Mouse (Mus musculus) hematopoietic stem cell, adult 5-6 weeks (primary cell): ENCODE measurements at regions not wholly inside any gene's neighbourhood (a gene's known extent, or its start where the extent isn't known, plus 50 kb on each side); places are given as distances from the start of the nearest gene placed in this dataset.
A peak's percentile ranks its signal among the peaks of the same experiment; 100 is the strongest.

Source experiments
- ATAC-seq, 2 experiments: fragments of 125-278 bp in 1 of 2; replicated peaks in 1 of 2; 2 replicates each; pipeline ENCODE4 v1.8.0; 2016 to 2017; ENCODE audit warnings: inconsistent platforms in 2 of 2, mild to moderate bottlenecking in 2 of 2, moderate number of reproducible peaks in 2 of 2, low read depth in 1 of 2, moderate TSS enrichment in 1 of 2; ENCODE audit not compliant: low FRiP score in 2 of 2, poor library complexity in 2 of 2, severe bottlenecking in 2 of 2, insufficient read depth in 1 of 2, low TSS enrichment in 1 of 2

GRCm38 (mm10) chr6:31227406-31227805 lies 171.1 kb upstream of the Mkln1 start:
- no peak for ATAC-seq

GRCm38 (mm10) chr6:31228061-31228460 lies 170.5 kb upstream of the Mkln1 start:
- no peak for ATAC-seq

GRCm38 (mm10) chr6:31231821-31232220 lies 166.7 kb upstream of the Mkln1 start:
- ATAC-seq: no peak

GRCm38 (mm10) chr6:31233252-31233993 lies 165.1 kb upstream of the Mkln1 start:
- peak; percentile 96 to 97 for ATAC-seq

- ATAC-seq: peak; percentile 75 to 97
Observed at GRCm38 (mm10) chr6:31240051-31240450, 158.5 kb upstream of the Mkln1 start.

GRCm38 (mm10) chr6:31250526-31250925 lies 148.0 kb upstream of the Mkln1 start:
- ATAC-seq: no peak

- peak in 1 of 2 experiments; percentile 58; a peak in 3 of 4 replicates for ATAC-seq
Observed at GRCm38 (mm10) chr6:31253251-31253935, 145.1 kb upstream of the Mkln1 start.

- ATAC-seq: no peak
Observed at GRCm38 (mm10) chr6:31260645-31261345, 137.7 kb upstream of the Mkln1 start.

GRCm38 (mm10) chr6:31261797-31262540 lies 136.6 kb upstream of the Mkln1 start:
- ATAC-seq: no peak

- ATAC-seq: no peak
Observed at GRCm38 (mm10) chr6:31262651-31263050, 135.9 kb upstream of the Mkln1 start.

- no peak for ATAC-seq
Observed at GRCm38 (mm10) chr6:31263821-31264220, 134.7 kb upstream of the Mkln1 start.

- no peak for ATAC-seq
Observed at GRCm38 (mm10) chr6:31266441-31267040, 132.0 kb upstream of the Mkln1 start.

- no peak for ATAC-seq
Observed at GRCm38 (mm10) chr6:31268057-31268456, 130.5 kb upstream of the Mkln1 start.

- ATAC-seq: no peak
Observed at GRCm38 (mm10) chr6:31273816-31274215, 124.7 kb upstream of the Mkln1 start.

GRCm38 (mm10) chr6:31274236-31274635 lies 124.3 kb upstream of the Mkln1 start:
- no peak for ATAC-seq

- no peak for ATAC-seq
Observed at GRCm38 (mm10) chr6:31277792-31278191, 120.7 kb upstream of the Mkln1 start.

GRCm38 (mm10) chr6:31283973-31284372 lies 114.6 kb upstream of the Mkln1 start:
- no peak for ATAC-seq
